Mouse (Mus musculus): ENCODE measurements at regions not wholly inside any gene's neighbourhood (a gene's known extent, or its start where the extent isn't known, plus 50 kb on each side); places are given as distances from the start of the nearest gene placed in this dataset.

DNA sequence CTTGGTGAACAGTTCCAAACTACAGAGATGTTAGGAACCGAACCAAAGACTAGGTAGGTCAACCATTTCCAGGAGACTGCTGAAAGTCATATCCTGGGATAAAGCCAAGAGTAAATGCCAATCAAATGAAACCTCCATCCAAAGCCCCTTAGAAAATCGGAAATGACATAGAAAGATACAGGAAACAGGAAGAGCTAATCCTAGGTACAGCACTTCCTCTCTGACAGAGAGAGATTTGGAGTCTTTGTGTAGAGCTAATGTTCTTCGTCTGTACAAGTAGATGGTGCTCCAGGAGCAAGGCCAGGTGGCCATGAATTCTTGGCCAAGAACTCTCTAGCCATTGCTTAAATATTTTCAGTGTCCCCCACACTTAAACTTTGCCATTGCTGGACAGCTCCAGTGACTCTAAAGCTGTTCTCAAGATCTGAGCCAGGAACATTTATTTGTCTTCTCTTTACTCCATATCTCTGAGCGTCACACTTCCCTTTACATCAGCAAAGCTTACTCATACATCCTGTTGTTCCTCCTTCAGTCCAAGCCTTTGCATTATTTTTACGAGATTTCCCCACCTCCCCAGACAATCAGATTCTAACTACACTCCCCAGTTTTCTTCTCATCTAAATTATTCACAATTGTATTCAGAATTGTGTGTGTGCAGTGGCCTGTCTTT, 199.1 kb upstream of the Zbtb20 start:
- peak; percentile 3 for DNase-seq

- DNase-seq = no peak
These were observed 200.7 kb upstream of the Zbtb20 start for GRCm38 (mm10) chr16:42675031-42675430.

GRCm38 (mm10) chr16:42666601-42667000, 209.1 kb upstream of the Zbtb20 start:
- DNase-seq = no peak

DNA sequence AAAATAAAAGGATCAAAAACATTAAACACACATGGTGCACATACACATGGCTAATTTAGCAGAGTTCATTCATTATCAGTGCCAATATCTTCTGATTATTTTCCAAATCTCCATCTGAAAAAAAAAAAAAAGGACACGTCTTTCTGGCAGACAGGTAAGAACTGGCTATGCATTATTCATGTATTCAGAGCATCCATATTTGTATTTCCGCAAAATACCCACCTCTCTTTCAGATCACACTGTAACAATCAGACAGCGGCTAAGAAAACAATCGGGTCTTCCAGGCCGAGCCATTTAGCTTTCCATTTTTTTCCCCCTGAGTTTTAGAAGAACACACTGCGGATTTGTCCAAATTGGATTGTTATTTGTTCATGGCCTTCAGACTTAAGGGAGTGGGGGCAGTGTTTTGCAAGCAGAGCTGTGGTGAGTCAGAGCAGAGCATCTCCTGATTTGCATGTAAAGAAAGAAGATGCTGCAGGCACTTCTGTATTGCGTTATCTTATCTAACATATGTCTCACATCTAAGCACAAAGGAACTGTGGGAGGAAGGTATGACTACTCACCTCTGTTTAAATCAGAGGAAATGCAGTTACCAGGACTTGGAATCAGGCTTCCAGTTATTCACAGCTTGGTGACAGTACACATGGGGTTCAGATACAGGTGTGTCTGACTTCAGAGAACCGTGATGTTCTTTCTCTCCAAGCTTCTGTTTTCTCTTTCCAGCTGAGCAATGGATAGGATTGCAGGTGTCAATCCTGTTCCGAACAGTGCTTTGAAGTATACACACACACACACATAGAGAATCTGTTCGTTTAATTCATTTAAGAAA, 223.6 kb upstream of the Zbtb20 start:
- no peak for DNase-seq

- DNase-seq = no peak
These were observed 225.9 kb upstream of the Zbtb20 start for GRCm38 (mm10) chr16:42649767-42650166.

DNA sequence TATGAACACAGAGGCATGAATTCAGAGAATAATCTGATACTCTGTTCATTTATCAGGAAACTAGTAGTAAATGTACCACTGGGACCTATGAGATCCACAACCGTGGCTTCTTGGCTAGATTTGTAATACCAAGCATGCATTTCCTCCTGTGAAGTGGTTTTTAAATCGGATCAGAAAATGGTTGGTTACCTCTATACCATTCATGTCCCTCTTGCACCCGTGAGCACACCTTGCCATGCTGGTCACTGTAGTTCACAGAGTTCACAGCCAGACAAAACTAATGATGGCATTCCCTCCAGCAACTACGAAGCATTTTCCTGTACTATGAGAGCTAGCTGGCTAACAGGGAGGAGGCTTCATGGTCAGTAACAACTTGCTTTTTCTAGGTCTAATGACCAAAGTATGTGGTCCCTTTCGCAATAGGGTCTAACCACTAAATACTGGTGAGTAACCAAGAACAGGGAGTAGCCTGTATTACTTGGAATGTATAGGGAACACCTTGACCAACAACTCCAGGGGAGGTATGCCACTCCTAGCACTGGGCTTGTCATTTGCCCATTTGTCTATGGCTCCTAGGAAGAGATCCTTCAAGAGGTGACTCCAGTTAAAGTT, 227.0 kb upstream of the Zbtb20 start:
- DNase-seq = no peak

- DNase-seq = no peak
These were observed 227.9 kb upstream of the Zbtb20 start for GRCm38 (mm10) chr16:42647762-42648161.

- peak; percentile 3 for DNase-seq
These were observed 239.9 kb upstream of the Zbtb20 start for GRCm38 (mm10) chr16:42635766-42636165.

- DNase-seq = no peak
These were observed 248.0 kb upstream of the Zbtb20 start for GRCm38 (mm10) chr16:42627675-42628074.

DNA sequence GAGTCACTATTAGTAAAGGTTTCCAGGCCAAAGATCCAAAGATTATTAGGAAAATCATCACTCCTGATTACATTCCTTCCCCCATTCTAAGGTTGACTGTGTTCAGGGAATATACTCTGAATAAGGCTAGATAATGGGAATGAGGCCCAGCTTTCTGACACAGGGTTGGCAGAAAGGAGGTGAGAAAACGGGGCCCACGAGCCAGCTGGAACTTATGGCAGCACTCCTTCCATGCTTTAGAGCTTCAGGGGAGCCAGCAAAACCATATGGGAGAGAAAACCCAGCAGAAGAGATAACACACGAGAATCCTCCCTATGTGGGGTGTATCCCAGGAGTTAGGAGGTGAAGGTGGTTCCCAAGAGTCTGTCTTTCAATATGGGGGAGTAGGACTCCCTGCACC, 259.8 kb upstream of the Zbtb20 start:
- peak; percentile 5 for DNase-seq

GRCm38 (mm10) chr16:42612011-42612410, 263.7 kb upstream of the Zbtb20 start:
- DNase-seq = no peak

DNA sequence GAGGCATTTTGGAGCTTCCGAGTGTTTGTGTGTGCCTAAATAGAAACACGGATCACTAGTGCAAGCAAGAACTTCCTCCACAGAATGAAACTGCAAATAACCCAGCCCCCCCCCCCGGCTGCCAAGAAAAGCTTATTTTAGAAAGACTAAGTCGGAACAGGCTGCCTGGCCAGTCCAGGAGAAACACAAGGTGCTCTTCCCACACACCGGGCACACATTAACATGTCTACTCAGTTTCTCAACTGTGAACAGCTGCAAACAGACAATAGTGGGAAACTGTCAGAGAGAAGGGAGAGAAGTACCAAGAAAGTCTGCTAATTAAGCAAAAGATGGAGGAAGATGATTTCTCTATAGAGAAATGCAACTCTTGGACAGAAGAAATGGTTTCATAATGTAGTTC, 267.3 kb upstream of the Zbtb20 start:
- DNase-seq = no peak

DNA sequence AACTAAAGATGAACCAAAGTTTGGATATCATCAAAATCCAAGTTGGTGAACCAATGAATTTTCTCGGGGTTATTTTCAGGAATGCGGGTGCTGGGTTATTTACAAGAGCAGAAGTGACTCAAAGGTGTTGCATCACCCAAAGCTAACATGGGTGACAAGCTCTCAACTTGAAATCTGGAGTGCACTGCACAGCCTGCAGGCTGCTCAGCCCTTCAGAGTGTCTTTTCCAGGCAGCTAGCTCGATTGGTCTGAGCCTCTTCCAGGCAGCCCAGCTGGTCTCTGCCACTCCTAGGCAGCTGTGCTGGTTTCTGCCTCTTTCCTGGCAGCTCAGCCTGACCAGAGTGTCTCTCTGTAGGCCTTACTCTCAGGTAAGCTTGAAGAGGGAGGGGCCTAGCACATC, 251.9 kb upstream of the Gap43 start:
- no peak for DNase-seq

- no peak for DNase-seq
These were observed 251.1 kb upstream of the Gap43 start for GRCm38 (mm10) chr16:42591530-42591929.

DNA sequence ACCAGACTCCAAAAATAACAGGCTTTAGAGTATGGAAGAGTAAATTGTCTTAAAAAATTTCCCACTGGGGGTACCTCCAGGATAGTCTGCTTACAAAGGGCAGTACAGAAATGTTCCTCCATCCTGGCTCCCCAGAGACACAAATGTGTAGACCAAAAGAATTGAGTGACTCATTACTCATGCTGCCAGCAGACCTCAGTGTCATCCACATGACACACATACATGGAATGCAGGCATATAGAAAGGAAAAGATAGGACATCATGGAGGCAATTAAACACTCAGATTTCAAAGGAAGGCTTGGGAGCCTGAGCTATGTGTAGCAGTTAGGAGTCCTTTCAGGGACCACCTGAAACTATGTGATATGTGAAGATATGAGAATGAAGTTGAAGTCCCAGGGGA, 245.7 kb upstream of the Gap43 start:
- DNase-seq = no peak

- no peak for DNase-seq
These were observed 235.1 kb upstream of the Gap43 start for GRCm38 (mm10) chr16:42575517-42575946.

GRCm38 (mm10) chr16:42574978-42575377, 234.5 kb upstream of the Gap43 start:
- DNase-seq = no peak

DNA sequence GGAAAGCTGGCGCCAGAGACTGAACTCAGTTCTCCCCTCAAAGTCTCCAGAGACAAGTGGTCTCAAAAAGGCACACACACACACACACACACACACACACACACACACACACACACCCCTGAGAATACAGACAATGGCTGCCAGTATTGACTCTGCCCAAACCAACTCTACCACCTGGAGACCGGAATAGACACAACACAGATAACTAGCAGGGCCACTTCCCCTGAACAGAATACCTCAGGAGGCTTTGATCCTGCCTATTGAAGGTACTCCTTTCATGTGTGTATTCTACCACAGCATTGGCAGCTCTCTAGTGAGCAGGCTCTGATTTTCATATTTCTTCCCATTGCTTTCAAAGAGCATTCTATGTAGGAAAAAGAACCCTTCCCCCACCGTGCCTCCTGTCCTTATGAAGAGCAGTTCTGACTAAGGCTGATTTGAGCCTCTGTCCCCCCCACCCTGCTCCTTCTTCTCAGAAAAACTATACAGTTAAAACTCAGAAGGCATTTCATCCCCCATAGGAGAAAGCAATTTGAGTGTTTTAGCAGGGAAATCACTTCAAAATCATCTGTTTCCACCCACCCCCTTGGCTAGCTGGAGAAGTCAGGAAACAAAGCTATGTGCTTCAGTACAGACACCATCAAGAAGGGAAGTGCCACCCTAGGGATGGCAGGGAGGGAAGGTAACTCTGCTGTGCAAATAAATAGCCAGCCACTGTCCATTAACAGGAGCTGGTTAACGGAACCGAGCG, 230.0 kb upstream of the Gap43 start:
- no peak for DNase-seq

DNA sequence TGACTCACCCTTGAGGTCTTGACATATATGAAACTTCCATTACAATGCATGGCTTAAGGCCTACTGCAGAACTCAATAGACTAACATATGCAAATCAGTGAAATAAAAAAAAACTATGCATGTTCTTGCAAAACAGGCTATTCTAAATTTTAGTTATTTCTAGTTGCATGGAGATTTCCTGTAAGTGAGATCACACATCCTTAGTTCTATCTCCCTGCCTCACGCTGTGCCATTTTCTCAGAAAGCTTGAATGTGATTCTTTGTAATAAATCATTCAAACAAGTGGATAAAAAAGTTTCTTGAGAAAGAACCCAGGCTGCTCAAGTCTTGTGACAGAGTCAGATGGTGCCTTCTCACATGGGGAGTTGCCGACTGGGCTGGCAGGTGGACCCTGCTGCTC, 228.9 kb upstream of the Gap43 start:
- no peak for DNase-seq

GRCm38 (mm10) chr16:42549591-42549990, 209.1 kb upstream of the Gap43 start:
- DNase-seq = no peak

- peak; percentile 2 for DNase-seq
These were observed 206.0 kb upstream of the Gap43 start for GRCm38 (mm10) chr16:42546229-42547163.

GRCm38 (mm10) chr16:42517321-42517720, 176.9 kb upstream of the Gap43 start:
- DNase-seq = peak; percentile 22
